Mouse (Mus musculus) E14TG2a.4 (cell line): ENCODE data around the gene Fam214a.

Experiments used
- CTCF ChIP-seq: conservative IDR thresholded peaks from 2 replicates; pipeline ENCODE4 v1.5.1; 2014; ENCODE audit warnings: low read length
- NANOG ChIP-seq: IDR thresholded peaks from 2 replicates; pipeline ENCODE4 v1.6.1; 2014; ENCODE audit warnings: borderline replicate concordance, low read length, mixed read lengths

DNA sequence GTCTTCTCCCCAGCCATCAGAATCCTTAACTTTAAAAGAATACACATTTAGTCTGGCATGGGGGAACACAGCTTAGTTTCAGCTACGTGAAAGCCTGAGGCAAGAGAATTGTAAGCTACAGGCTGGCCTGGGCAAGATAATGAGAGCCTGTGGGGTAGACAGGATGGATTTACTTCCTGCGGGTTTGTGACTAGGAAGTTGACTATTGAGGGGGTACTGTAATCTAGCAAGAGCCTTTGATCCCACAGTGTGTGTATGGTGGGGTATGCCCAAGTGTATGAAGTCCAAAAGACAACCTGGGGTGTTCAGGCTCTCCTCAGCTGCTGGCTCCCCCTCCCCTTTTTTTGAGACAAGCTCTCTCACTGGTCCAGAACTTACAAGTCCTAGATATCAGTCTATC lies 43.7 kb downstream of the Fam214a start:
- TF ChIP-seq CTCF: no peak
- no peak for TF ChIP-seq NANOG
